Mouse (Mus musculus) v-Abl transformed pro-B cells (cell line): Measurements from ENCODE around the gene Arhgef17.

Source experiments
- in situ Hi-C, 2 experiments: fragments of 400-800 bp; cut with MboI; formaldehyde crosslinking; loops; one replicate each; pipeline ENCODE4 v1.15.1; 2025; ENCODE audit not compliant: unreplicated experiment in 2 of 2

Arhgef17 gene

DNA sequence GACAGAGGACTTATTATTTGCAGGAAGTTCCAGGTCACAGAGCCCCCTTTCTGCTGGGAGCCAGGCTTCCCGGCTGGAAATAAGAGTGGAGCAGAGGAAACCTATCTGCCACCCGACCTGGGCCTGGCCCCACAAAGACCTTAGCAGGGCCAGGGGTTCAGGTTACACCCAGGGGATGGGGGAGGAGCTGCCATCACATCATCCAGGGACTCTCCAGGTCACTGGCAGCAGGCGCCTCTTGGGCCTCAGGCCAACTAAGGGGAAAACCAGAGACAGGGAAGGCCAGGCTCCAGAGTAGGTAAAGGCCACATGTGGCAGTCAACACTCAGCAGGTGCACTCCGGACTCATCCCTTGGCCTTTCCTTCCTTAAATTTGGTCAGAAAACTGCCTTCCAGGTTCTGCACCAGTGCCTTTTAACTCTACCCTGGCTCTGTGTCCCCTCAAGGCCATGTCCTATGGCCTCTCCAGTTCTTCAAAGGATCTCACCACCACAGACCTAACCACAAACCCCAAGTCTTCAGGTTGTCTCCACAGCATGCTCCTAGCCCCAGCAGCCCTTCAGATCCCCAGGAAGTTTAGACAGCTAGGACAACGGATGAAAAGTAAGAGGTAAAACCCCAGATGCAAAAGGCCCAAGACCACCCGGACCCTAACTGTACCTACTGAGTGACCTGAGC, 77.6 kb downstream of the Arhgef17 start:
- in situ Hi-C loops, result no loop called here

- in situ Hi-C loops, result no loop called here
Observed at GRCm38 (mm10) chr7:100853396-100853795, 78.5 kb downstream of the Arhgef17 start.

GRCm38 (mm10) chr7:100851481-100852356, 80.2 kb downstream of the Arhgef17 start:
- in situ Hi-C loops, result no loop called here

- in situ Hi-C loops, result loop anchor here (5.0 kb wide), 1 partner anchor 38 kb away; no protein-coding TSS in a partner anchor
Observed at GRCm38 (mm10) chr7:100849508-100849907, 82.4 kb downstream of the Arhgef17 start.

DNA sequence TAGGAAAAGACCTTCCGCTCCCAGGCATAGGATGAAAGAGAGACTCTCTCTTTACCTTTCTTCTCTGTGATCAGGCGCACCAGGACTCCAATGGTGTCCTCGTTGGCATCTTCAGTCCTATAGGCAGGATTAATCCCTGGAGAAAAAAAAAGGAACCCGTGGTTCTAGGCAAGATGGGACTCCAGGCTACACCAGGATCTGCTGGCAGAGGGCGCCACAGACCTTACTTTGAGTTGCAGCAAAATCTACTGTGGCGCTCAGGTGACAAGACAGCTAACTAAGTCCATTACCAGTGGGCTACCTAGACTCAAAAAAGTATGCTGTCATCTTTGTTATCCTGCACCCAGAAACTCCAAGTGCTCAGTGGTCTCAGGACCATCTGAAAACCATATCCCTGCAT, 83.2 kb downstream of the Arhgef17 start:
- in situ Hi-C loops, result loop anchor here (5.0 kb wide), 1 partner anchor 39 kb away; no protein-coding TSS in a partner anchor

GRCm38 (mm10) chr7:100847131-100847530, 84.8 kb downstream of the Arhgef17 start:
- in situ Hi-C loops, result loop anchor here (5.0 kb wide), 1 partner anchor 40 kb away; no protein-coding TSS in a partner anchor

DNA sequence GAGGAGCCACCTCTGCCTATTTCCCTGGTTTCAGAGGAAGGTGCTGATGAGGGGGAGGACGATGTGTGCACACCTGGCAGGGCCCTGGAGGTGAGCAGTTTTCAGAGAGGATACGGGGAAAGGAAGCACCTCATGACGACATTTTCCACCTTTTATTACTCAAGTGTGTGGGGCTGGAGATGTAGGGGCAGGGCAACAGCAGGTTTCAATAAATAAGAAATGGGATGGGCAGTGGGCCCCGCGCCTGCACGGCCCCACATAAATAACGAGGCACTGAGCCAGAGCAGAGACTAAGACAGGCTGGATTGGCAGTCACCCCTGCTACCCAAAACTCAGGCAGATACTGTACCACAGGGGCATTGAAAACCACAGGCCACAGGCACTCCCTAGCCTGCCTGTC, 85.9 kb downstream of the Arhgef17 start:
- in situ Hi-C loops, result loop anchor here (5.0 kb wide), 1 partner anchor 41 kb away; no protein-coding TSS in a partner anchor

DNA sequence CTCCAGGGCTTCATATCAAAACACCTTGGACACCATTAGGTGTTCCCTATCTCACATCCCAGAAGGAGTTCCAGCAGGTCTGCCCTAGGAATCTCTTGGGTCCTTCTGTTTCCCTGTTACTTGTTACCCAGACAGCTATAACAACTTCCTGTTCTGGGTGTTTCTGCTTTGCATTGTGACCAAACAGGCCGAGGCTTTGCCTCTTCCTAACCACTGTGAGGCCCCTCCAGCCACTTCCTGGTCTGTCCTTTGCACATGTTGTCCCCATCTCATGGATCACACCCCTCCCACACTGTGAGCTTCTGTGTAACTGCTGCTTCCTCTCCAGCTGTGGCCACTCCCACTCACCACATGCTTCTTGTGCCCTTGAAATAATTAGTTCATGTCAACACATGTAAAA, 86.5 kb downstream of the Arhgef17 start:
- in situ Hi-C loops, result loop anchor here (5.0 kb wide), 1 partner anchor 42 kb away; no protein-coding TSS in a partner anchor

DNA sequence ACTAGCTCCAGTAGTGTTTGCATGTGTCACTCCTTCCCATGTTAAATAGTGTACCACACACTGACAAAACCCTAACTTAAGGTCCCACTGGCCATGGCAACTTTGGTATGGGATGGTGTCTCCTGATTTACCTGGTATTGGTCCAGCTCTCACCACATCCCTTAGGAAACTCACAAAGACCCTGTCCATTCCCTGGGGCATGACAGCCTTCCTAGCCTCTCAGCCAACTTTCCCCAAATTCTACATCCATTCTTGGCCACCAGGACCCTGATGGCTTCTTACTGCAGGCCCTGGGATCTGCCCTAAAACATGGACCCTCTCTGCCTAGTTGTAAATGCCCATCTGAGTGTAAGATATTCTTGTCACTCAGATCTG, 86.9 kb downstream of the Arhgef17 start:
- in situ Hi-C loops, result loop anchor here (5.0 kb wide), 1 partner anchor 42 kb away; no protein-coding TSS in a partner anchor

- in situ Hi-C loops, result loop anchor here (5.0 kb wide), 1 partner anchor 43 kb away; no protein-coding TSS in a partner anchor
Observed at GRCm38 (mm10) chr7:100844385-100845025, 87.4 kb downstream of the Arhgef17 start.

- in situ Hi-C loops, result no loop called here
Observed at GRCm38 (mm10) chr7:100843866-100844265, 88.0 kb downstream of the Arhgef17 start.

DNA sequence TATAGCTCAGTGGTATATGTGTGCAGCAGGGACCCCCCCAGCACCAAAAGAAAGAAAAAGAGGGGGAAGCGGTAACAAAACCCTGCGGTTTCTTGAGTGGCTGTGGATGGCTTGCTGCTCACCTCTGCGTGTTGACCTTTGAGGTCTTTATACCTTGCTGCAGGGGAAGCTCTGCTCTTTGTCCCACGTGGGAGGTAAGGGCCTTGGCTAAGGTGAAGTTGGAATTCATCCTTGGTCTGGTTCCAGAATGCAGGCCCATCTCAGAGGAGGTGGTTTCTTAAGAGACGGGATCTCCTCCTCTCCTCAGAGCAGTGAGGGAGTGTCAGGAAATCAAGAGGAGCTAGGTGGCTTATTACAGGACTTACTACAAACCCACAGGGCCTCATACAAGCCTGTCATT, 89.7 kb downstream of the Arhgef17 start:
- in situ Hi-C loops, result no loop called here

GRCm38 (mm10) chr7:100841608-100842007, 90.3 kb downstream of the Arhgef17 start:
- in situ Hi-C loops, result no loop called here

GRCm38 (mm10) chr7:100840906-100841305, 91.0 kb downstream of the Arhgef17 start:
- in situ Hi-C loops, result no loop called here

DNA sequence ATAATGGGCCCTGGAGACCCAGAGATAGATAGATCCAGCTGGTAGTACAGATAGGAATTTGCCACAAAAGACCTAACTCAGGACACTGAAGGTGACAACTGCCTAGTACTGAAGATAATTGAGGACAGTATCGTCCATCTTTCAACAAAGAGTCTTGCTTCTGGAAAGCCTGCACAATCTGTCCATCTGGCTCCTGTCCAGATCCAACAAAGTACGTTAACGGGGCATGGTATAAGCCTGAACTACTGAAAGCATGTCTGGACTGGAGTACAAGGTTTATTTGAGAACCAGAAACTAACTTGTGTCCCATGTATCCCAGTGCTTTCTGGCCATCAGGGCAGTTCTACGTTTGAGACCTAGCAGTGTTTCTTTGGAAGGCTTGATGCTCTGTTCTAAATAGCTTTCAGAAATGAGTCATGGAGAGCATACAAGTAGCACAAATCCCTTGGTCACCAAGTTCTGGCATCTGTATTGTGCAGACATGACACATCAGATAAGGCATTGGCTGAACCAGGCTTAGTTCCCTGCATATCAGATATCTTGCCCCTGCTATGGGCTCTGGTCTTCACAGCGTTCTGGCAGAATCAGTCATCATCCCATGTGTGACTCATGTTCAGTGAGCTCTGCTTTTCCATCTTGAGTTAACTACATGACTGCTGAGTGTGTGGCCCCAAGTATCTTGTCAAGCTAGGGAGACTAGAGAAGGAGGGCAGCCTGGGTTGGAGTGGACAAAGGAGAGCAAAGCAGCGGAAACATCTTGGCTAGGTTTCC, 92.1 kb downstream of the Arhgef17 start:
- in situ Hi-C loops, result no loop called here

GRCm38 (mm10) chr7:100837701-100838100, 94.2 kb downstream of the Arhgef17 start:
- in situ Hi-C loops, result no loop called here

- in situ Hi-C loops, result no loop called here
Observed at GRCm38 (mm10) chr7:100836657-100837056, 95.2 kb downstream of the Arhgef17 start.

DNA sequence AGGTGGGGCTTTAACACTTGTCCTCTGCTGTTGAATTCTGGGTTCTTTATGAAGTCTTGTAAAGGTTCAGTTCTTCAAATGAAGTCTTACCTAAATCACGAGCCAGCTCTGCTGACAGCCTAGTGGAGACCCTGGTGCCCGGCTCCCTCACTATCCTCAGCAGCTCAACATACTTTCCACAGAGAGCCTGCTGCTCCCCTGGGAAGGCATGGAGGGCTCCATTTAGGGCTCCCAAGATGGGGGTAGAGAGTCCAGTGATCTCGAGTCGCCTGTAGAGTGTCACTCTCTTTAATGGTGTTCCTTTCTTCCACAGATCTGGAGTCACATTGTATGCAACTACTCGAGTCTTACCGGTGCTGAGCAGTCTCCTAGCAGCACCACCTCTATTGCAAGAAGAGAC, 96.2 kb downstream of the Arhgef17 start:
- in situ Hi-C loops, result no loop called here

GRCm38 (mm10) chr7:100835168-100835567, 96.7 kb downstream of the Arhgef17 start:
- in situ Hi-C loops, result no loop called here

- in situ Hi-C loops, result no loop called here
Observed at GRCm38 (mm10) chr7:100833859-100834258, 98.0 kb downstream of the Arhgef17 start.
